16 mouse cellular contexts compared by ENCODE assay signal in the genomic region with DNA sequence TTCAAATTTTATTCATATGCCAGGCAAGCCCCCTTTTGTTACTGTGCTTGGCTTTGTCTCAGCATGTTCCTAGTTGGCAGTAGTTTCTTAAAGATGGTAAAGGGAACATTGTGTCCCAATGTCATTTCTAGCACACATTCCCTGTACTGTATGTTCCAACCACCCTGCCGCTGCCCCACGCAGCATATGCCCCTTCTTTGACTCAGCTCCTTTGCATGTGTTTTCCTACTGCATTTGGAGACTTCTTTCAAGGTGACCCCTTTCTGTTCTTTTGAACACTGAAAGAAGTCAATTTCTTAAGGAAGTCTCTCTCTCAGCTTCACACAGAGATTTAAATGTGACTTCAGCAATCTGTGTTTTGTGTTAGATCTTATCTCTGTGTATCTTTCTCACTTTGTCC.
"Had no signal": no experiment of that assay in that cellular context is flagged by ENCODE, and none has a peak within 500 bp of the region (broad histone marks: within the 10 kb centered on the region; RNA-seq: fewer than 3 reads in every experiment).

No protein-coding gene starts in this region.

- DNase-seq: liver, postnatal 0 days; lung, adult 2 months; lung, postnatal 14 days; lung, postnatal 36 days; right cerebral cortex, postnatal 14 days; thymus, adult 2 months; thymus, postnatal 25 days; thymus, postnatal 4 days had no signal

- H3K4me3 ChIP-seq: lung, embryonic 15.5 days; megakaryocyte, embryonic 14.5 days; midbrain, embryonic 13.5 days; midbrain, embryonic 15.5 days; neural tube, embryonic 12.5 days; stomach, embryonic 15.5 days had no signal

- H3K27ac ChIP-seq: lung, embryonic 15.5 days; macrophage; midbrain, embryonic 13.5 days; midbrain, embryonic 15.5 days; neural tube, embryonic 12.5 days; stomach, embryonic 15.5 days; stomach, postnatal 0 days had no signal
